Mouse (Mus musculus) liver, embryonic 15.5 days (tissue): ENCODE measurements around the gene Prr3. TPM values are rescaled to one million over a fixed set of nuclear protein-coding genes. Genes with fewer than 3 reads are reported as not detected.

Experiments
- ATAC-seq: fragments of 200-750 bp; cut with Nextera tagmentation; 2 replicates; pipeline ENCODE4 v1.8.0; 2017; ENCODE audit warnings: moderate number of reproducible peaks, mild to moderate bottlenecking, moderate library complexity; ENCODE audit not compliant: insufficient read depth
- H3K27ac ChIP-seq: fragments of 300-500 bp; sonication (generic); replicated peaks from 2 replicates; pipeline ENCODE4 v1.5.1; 2015; ENCODE audit warnings: mild to moderate bottlenecking, inconsistent platforms
- H3K27me3 ChIP-seq: fragments of 300-500 bp; sonication (generic); 2 replicates; pipeline ENCODE4 v1.6.1; 2015; ENCODE audit warnings: mild to moderate bottlenecking, inconsistent platforms
- H3K36me3 ChIP-seq: fragments of 300-500 bp; sonication (generic); replicated peaks from 2 replicates; pipeline ENCODE4 v1.6.1; 2015; ENCODE audit warnings: moderate library complexity, mild to moderate bottlenecking, inconsistent platforms
- H3K4me1 ChIP-seq: fragments of 300-500 bp; sonication (generic); replicated peaks from 2 replicates; pipeline ENCODE4 v1.6.1; 2015; ENCODE audit warnings: inconsistent platforms
- H3K4me2 ChIP-seq: fragments of 300-500 bp; sonication (generic); 2 replicates; pipeline ENCODE4 v1.6.1; 2015; ENCODE audit warnings: moderate library complexity, mild to moderate bottlenecking, inconsistent platforms
- H3K4me3 ChIP-seq: fragments of 300-500 bp; sonication (generic); replicated peaks from 2 replicates; pipeline ENCODE4 v1.5.1; 2015; ENCODE audit warnings: mild to moderate bottlenecking, inconsistent platforms
- H3K9ac ChIP-seq: fragments of 300-500 bp; sonication (generic); 2 replicates; pipeline ENCODE4 v1.6.1; 2015; ENCODE audit warnings: moderate library complexity, mild to moderate bottlenecking, inconsistent platforms
- H3K9me3 ChIP-seq: fragments of 300-500 bp; sonication (generic); replicated peaks from 2 replicates; pipeline ENCODE4 v1.6.1; 2016; ENCODE audit warnings: inconsistent platforms
- WGBS: fragments of 180-500 bp; shearing (Covaris S2); methylation state at CpG from one replicate; pipeline ENCODE4 v1.1.7; 2015; ENCODE audit warnings: mixed read lengths; ENCODE audit not compliant: insufficient replicate concordance; 5-methylcytosine and 5-hydroxymethylcytosine counted together
- polyA plus RNA-seq: library from polyadenylated mRNA; unstranded; fragments of >200 nt; fragmentation: Nextera tagmentation; extraction: Ambion mirVana; gene quantifications from 2 replicates; pipeline ENCODE4 v1.2.1, GENCODE M21; 2015

Prr3 gene
- polyA plus RNA-seq, 1 experiment from 2014 or later = 5.5 TPM

- 30% methylated on average over 7 of the region's 7 CpGs for WGBS
- Histone ChIP-seq H3K9ac (peak overlapping the region; percentile 32; the same call in 1 of the 2 replicates), H3K27ac (peak overlapping the region; percentile 88), H3K4me2 (peak overlapping the region; percentile 77), H3K27me3 (no peaks in the 10 kb centered on the region), H3K9me3 (peaks cover 11% of the 10 kb centered on the region; the same call in 1 of the 2 replicates), H3K36me3 (peaks cover 28% of the 10 kb centered on the region), H3K4me3 (peak overlapping the region; percentile 51), H3K4me1 (peaks cover 84% of the 10 kb centered on the region)
- no peak for ATAC-seq
Measured at GRCm38 (mm10) chr17:35999356-35999755, 19.3 kb upstream of the Prr3 start.

- Histone ChIP-seq H3K4me1 (peaks cover 85% of the 10 kb centered on the region), H3K9me3 (peaks cover 11% of the 10 kb centered on the region; the same call in 1 of the 2 replicates), H3K27ac (peak overlapping the region; percentile 88), H3K27me3 (no peaks in the 10 kb centered on the region), H3K9ac (peak overlapping the region; percentile 48), H3K4me3 (peak overlapping the region; percentile 51), H3K4me2 (peak overlapping the region; percentile 77), H3K36me3 (peaks cover 22% of the 10 kb centered on the region)
- ATAC-seq = no peak
- WGBS = 35% methylated on average over 6 of the region's 6 CpGs
Measured at GRCm38 (mm10) chr17:35998545-35999305, 18.7 kb upstream of the Prr3 start.

- ATAC-seq = peak; percentile 59
- Histone ChIP-seq H3K4me2 (peak overlapping the region; percentile 77), H3K27me3 (no peaks in the 10 kb centered on the region), H3K4me1 (peaks cover 82% of the 10 kb centered on the region), H3K9ac (peak overlapping the region; percentile 48), H3K4me3 (peak overlapping the region; percentile 51), H3K36me3 (peaks cover 13% of the 10 kb centered on the region), H3K27ac (peak overlapping the region; percentile 88), H3K9me3 (peaks cover 10% of the 10 kb centered on the region; the same call in 1 of the 2 replicates)
- 27% methylated on average over 12 of the region's 12 CpGs for WGBS
Measured at GRCm38 (mm10) chr17:35997713-35998510, 17.9 kb upstream of the Prr3 start.

- peaks cover 5% of the 10 kb centered on the region for H3K36me3 ChIP-seq
- H3K27me3 ChIP-seq = no peaks in the 10 kb centered on the region
- no peak overlapping the region for H3K4me3 ChIP-seq
- H3K4me2 ChIP-seq = peak overlapping the region; percentile 77
- peaks cover under 1% of the 10 kb centered on the region; the same call in 1 of the 2 replicates for H3K9me3 ChIP-seq
- ATAC-seq = peak; percentile 22
- no peak overlapping the region for H3K9ac ChIP-seq
- H3K4me1 ChIP-seq = peaks cover 74% of the 10 kb centered on the region
- WGBS = 1% methylated on average over 11 of the region's 11 CpGs
- peak overlapping the region; percentile 88 for H3K27ac ChIP-seq
Measured at GRCm38 (mm10) chr17:35996949-35997348, 16.9 kb upstream of the Prr3 start.

GRCm38 (mm10) chr17:35994879-35995240, 14.8 kb upstream of the Prr3 start:
- Histone ChIP-seq H3K27ac (peak overlapping the region; percentile 86), H3K9me3 (no peaks in the 10 kb centered on the region)

GRCm38 (mm10) chr17:35994175-35994878, 14.3 kb upstream of the Prr3 start:
- peak; percentile 56 for ATAC-seq
- WGBS = 2% methylated on average over 31 of the region's 31 CpGs

More at GRCm38 (mm10) chr17:35994879-35995240, 14.8 kb upstream of the Prr3 start:
- ATAC-seq = no peak
- Histone ChIP-seq H3K4me2 (peak overlapping the region; percentile 77), H3K4me3 (peak overlapping the region; percentile 70), H3K4me1 (peaks cover 53% of the 10 kb centered on the region), H3K36me3 (peaks cover 2% of the 10 kb centered on the region), H3K9ac (peak overlapping the region; percentile 68), H3K27me3 (no peaks in the 10 kb centered on the region)
- WGBS = 2% methylated on average over 14 of the region's 14 CpGs

GRCm38 (mm10) chr17:35993675-35994074, 13.6 kb upstream of the Prr3 start:
- Histone ChIP-seq H3K27me3 (no peaks in the 10 kb centered on the region), H3K4me3 (peak overlapping the region; percentile 70), H3K9ac (no peak overlapping the region), H3K4me1 (peaks cover 43% of the 10 kb centered on the region), H3K36me3 (peaks cover 1% of the 10 kb centered on the region; the same call in 1 of the 2 replicates), H3K9me3 (no peaks in the 10 kb centered on the region), H3K4me2 (peak overlapping the region; percentile 77), H3K27ac (peak overlapping the region; percentile 86)
- WGBS = 2% methylated on average over 17 of the region's 17 CpGs
- ATAC-seq = peak; percentile 38

More at GRCm38 (mm10) chr17:35994175-35994878, 14.3 kb upstream of the Prr3 start:
- Histone ChIP-seq H3K4me1 (peaks cover 49% of the 10 kb centered on the region), H3K9ac (peak overlapping the region; percentile 68), H3K36me3 (no peaks in the 10 kb centered on the region), H3K4me2 (peak overlapping the region; percentile 77), H3K4me3 (peak overlapping the region; percentile 70), H3K9me3 (no peaks in the 10 kb centered on the region), H3K27ac (peak overlapping the region; percentile 86), H3K27me3 (no peaks in the 10 kb centered on the region)

GRCm38 (mm10) chr17:35991781-35992180, 11.7 kb upstream of the Prr3 start:
- ATAC-seq = no peak
- 40% methylated on average over 10 of the region's 10 CpGs for WGBS
- no peaks in the 10 kb centered on the region for H3K9me3 ChIP-seq
- H3K36me3 ChIP-seq = peaks cover 5% of the 10 kb centered on the region; the same call in 1 of the 2 replicates
- peaks cover 26% of the 10 kb centered on the region for H3K4me1 ChIP-seq
- H3K4me2 ChIP-seq = no peak overlapping the region
- H3K9ac ChIP-seq = no peak overlapping the region
- no peaks in the 10 kb centered on the region for H3K27me3 ChIP-seq
- H3K27ac ChIP-seq = no peak overlapping the region
- H3K4me3 ChIP-seq = no peak overlapping the region

GRCm38 (mm10) chr17:35981776-35982175, 1.7 kb upstream of the Prr3 start:
- H3K9ac ChIP-seq = no peak overlapping the region
- no peaks in the 10 kb centered on the region; the same call in 1 of the 2 replicates for H3K27me3 ChIP-seq
- peaks cover 14% of the 10 kb centered on the region for H3K36me3 ChIP-seq
- no peak overlapping the region for H3K4me2 ChIP-seq
- H3K27ac ChIP-seq = no peak overlapping the region
- peaks cover 38% of the 10 kb centered on the region for H3K4me1 ChIP-seq
- 82% methylated on average over 9 of the region's 9 CpGs for WGBS
- no peaks in the 10 kb centered on the region for H3K9me3 ChIP-seq
- no peak for ATAC-seq
- no peak overlapping the region for H3K4me3 ChIP-seq

- H3K27ac ChIP-seq = peak overlapping the region; percentile 89
- 0% methylated on average over 29 of the region's 29 CpGs for WGBS
- peak overlapping the region; percentile 98 for H3K4me2 ChIP-seq
Measured at GRCm38 (mm10) chr17:35980363-35980754, 323 bp upstream of the Prr3 start.

More at GRCm38 (mm10) chr17:35980363-35980754, 323 bp upstream of the Prr3 start:
- Histone ChIP-seq H3K4me3 (peak overlapping the region; percentile 89), H3K27me3 (no peaks in the 10 kb centered on the region; the same call in 1 of the 2 replicates), H3K9ac (peak overlapping the region; percentile 62), H3K36me3 (peaks cover 14% of the 10 kb centered on the region), H3K9me3 (no peaks in the 10 kb centered on the region), H3K4me1 (peaks cover 38% of the 10 kb centered on the region)
- 0 out of 2 replicates have a peak, but pooled peaks have one; percentile 4 for ATAC-seq
